Mouse (Mus musculus) G1E (cell line): ENCODE data around the gene U2surp.

Experiments
- CTCF ChIP-seq: IDR thresholded peaks from 2 replicates; pipeline ENCODE4 v1.5.1; 2012; ENCODE audit warnings: low read depth, low read length, inconsistent platforms, mixed read lengths
- GATA1 ChIP-seq: IDR thresholded peaks from 2 replicates; pipeline ENCODE4 v1.6.1; 2012; ENCODE audit warnings: borderline replicate concordance, low read length, inconsistent platforms, mixed read lengths
- GATA2 ChIP-seq: IDR thresholded peaks from 2 replicates; pipeline ENCODE4 v1.6.1; 2012; ENCODE audit warnings: low read depth, low read length, inconsistent platforms, borderline replicate concordance
- TAL1 ChIP-seq: conservative IDR thresholded peaks from 2 replicates; pipeline ENCODE4 v1.6.1; 2012; ENCODE audit warnings: low read depth, low read length, inconsistent platforms, mixed read lengths

- TF ChIP-seq CTCF: no peak
- no peak for TF ChIP-seq GATA1
- TF ChIP-seq TAL1: no peak
- no peak for TF ChIP-seq GATA2
These were observed 42.7 kb upstream of the U2surp start for GRCm38 (mm10) chr9:95554231-95555221.
